Mouse (Mus musculus) spleen, postnatal 36 days (tissue): Measurements from ENCODE around the gene Atxn3.

Experiments
- DNase-seq, 2 experiments: peaks; one replicate each; pipeline ENCODE4 v3.0.0; 2022; ENCODE audit warnings: low spot score in 2 of 2, mixed read lengths in 1 of 2

Atxn3 gene

DNA sequence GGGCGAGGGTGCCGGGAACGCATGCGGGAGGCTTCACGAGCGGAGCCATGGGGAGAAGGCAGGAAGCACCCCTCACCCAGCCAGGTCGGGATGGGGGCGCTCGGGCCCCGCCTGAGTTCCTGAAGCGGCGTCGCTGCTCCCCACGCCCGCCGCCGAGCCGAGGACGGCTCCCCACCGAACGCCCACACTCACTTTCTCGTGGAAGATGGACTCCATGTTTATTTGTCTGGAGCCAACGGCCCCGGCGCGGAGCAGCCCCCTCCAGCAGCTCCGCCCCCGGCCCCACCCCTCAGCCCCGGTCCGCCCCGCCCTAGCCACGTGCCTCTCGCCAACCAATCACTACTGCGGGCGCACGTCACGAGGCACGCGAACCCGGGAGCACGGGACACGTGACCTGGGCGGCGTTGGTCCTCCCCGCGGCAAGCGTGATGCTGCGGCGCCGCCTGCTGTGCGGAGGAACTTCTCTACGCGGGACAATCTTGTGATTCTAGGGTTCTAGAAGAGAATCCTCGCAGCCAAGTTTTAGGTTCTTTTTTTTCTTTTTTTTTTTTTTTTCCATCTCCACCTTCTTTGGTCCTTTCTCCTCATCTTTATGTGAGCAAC, at the start of gene Atxn3:
Gene Atxn3 (minus strand): TSS at position 305 of the 603 bp plus-strand sequence.
- peak; percentile 96 to 97 for DNase-seq

DNA sequence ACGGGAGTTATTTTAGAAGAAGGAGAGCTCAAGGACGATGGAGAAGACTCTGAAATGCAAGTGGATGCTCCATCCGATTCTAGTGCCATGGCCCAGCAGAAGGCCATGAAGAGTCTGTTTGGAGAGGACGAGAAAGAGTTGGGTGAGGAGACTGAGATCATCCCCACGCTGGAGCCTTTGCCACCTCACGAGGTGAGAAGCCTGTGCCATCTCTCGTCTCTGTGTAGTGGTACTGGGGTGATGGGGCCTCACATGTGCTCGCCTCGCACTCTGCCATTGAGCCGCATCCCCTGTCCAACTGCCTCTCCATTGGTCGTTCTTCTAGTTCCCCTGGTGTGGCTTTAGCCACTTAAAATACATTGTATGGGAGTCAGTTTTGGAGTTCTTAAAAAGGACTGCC, 42.7 kb upstream of the Atxn3 start:
- DNase-seq = no peak

DNA sequence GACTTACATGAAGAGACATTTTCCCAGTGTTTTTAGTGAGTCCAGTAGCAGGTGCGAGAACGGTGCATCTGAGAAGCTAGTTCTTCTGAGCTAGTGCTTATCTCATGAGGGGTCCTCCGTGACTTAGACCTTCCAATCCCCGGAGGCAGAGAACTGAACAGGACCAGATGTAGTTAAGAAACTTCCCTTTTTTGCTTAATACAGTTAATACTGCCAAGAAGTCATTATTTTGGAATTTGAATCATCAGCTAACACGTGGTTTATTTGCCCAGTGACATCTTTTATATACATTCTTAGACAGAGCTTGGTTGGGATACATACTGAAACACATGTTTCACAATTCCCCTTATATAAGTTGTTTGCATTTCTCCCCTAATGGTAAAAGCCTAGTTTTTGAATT, 40.9 kb upstream of the Atxn3 start:
- no peak for DNase-seq

DNA sequence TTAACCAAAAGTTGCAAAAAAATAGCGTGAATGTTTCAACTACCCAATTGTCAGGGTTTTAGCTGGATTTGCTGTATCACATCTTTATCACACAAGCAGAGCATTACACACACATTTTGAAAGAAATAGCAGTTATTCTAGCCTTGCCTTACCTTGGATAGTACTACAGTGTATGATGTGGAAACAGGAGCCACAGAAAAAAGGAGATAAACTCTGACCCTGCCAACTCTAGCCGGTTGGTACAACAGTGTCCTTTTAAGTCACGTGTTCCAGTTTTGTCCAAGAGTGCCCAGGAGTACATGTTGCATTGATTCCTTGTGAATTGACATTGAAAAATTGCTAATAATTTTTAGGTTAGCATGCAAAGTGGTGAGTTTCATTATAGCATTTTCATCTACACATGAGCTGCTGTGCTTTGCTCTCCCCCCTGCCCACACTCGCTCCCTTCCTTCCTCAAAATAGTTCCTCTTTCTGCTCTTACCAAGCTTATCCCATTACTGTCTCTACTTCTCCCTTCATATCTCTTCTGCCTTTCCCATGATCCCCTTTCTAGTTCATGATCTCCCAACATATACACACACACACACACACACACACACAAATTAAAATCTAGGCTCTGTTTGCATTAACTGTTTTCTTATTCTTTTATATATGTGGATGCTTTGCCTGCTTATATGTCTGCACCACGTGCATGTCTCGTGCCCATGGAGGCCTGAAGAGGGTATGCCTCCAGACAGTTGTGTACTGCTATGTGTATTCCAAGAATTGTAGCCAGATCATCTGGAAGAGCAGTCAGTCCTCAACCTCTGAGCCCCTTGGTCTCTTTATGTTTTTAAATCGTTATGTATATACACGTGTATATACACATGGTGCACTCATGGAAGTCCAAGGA, 36.8 kb upstream of the Atxn3 start:
- DNase-seq = peak; percentile 43 to 53

DNA sequence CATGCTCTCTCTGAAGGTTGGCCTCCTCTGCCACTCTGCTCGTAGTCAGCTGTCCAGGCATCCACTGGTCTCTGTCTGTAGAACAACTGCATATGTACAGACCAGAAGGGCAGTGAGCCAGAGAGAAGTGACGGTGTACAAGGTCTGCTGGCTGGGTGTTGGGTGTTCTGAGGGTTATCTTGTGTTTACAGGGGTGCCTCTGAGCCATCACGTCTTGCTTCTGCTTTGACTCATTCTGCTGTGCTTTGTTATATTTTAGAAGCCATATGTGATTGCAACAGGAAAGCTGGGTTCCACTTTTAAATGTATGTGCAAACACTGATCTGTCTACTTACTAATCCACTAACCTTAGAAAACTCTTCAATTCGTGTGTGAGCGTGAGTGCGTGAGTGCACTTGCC, 29.6 kb upstream of the Atxn3 start:
- DNase-seq = no peak

DNA sequence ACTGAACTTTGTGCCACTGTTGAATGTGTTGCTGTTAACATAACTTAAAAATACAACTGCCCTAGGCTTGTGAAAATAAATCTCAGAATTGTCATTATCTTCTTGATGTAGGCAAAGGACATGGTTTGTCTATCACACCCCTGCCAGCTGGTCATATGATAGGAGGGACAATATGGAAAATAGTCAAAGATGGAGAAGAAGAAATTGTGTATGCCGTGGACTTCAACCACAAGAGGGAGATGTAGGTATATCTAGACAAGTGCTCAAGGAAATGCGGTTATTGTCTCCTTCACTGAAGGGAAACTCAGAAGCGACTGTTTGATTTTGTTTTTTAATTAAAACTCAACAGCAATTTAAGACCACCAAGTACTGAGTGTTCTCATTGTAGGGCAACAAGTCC, 27.1 kb upstream of the Atxn3 start:
- no peak for DNase-seq

DNA sequence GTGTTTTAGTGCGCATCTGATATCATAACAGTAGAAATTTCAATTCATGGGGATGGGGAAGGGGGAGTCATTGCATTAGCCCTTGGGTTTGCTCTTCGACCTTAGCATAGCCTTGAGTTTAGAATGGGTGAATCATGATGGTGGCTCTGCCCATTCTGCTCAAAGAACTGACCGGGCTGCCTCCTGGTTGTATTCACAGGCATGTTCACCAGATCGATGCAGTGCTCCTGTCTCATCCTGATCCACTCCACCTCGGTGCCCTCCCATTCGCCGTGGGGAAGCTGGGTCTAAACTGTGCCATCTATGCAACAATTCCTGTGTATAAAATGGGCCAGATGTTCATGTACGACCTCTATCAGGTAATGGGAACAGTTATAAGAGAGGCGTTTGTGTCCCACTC, 24.9 kb upstream of the Atxn3 start:
- DNase-seq = no peak

DNA sequence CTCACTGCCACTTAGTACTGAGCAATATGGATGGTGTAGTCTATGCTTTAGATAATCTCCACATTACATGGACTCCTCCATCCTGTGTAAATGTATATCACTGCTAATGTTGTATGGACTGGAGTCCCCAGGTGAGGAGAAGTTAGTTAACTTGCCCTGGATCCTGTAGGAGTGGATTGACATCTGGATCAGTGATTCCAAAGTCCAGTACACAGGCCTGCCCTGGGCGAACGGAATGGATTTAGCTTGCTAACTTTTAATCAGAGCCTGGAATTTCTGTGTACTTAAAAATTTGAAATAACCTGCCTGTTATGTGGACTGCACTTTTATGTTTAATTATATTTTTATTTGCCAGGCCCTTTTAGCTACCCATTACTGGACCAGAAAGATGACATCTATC, 23.5 kb upstream of the Atxn3 start:
- DNase-seq = no peak

DNA sequence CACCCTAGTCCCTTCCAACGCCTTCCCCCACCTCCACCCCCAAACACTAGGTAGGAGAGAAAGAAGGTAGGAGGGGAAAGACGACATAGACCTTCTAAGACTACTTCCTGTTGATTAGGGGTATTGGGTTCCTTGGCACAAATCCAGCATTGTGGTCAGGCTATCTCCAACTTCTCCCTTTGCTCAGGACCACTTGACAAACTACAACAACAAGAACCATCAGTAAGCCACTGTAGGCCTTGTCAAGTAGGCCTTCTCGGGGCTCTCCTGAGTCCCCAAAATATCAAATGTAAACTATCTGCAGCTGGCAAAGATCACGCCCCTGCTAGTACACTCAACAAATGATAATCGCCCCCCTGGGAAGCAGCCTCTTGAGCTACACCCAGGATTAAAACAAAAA, 22.2 kb upstream of the Atxn3 start:
- peak; percentile 44 to 61 for DNase-seq

DNA sequence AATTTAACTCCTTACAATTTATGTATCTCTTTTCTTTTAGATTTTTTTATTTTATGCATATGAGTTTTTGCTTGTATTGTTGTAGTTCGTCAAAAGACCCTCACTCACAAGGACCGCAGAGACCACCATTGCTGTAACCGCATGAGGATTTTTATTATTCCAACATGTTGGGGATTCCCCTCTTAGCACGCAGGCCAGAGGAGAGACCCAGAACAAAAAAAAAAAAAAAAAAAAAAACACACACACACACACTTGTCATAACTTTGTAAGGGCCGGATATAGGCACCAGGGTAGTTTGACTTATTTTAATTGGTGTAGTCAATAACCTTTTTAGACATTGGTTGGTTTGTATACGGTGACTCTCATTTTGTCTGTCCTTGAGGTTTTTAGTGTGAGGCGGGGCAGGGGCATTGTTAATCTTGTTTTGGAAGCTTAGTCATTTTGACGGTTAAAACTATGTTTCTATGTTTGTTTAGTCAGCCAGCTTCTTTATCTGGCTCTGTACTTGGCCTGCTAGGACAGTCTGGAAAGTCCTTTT, 21.2 kb upstream of the Atxn3 start:
- DNase-seq = no peak

DNA sequence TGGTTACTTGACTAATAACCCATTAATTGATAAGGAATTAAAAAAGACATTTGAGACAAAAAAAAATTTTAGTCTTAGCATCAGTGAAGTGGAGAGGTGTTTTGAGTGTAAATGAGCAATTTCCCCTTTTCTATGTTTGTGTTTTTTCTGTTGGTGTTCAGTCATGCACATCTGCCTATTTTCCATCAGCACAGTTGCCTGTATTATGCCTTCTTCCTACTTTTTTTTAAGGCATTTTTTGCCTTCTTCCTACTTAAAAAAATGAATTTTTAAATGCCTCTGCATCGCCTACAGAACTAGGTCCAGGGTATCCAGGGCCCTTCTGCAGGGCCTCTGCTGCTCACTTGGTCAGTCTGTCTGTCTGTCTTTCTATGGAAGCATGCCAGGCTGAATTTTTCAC, 20.5 kb upstream of the Atxn3 start:
- DNase-seq = peak; percentile 33 to 36

DNA sequence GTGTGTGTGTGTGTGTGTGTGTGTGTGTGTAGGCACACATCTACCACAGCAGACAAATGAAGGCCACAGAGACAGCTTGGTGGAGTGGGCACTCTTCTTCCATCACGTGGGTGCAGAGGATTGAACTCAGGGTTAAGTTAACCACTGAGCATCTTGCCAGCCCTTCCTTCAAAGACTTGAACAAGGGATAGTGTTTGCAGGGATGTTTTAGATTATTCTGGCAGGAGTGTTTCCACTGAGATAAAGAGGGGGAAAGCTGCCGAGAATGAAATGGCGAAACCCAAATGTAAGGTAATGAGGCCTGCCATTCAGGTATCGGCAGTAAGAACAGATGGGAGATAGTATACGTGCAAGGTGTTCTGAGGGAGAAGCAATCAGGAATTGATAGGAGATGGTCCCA, 20.1 kb upstream of the Atxn3 start:
- DNase-seq = no peak

DNA sequence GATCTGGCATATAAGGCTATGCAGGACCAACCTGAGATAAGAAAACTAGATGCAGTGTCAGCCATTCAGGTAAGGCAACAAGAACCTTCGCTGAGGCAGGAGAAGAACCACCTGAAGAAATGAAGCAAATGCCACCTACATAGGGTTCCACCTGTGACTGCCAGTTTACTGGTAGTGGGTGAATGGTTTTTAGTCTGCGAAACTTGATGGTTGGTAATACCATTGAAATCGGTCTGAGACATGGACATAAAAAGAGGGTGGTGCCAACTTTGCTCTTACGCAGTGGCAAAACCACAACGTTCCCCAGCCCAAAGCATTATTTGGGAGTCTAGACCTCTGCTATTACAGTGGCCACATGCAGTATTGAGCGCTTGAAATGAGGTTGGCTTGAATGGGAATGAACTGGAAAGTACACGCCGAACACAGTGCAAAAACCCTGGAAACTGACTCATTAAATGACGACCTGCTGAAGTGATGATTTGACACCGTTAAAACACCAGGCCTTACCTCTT, 19.4 kb upstream of the Atxn3 start:
- no peak for DNase-seq

DNA sequence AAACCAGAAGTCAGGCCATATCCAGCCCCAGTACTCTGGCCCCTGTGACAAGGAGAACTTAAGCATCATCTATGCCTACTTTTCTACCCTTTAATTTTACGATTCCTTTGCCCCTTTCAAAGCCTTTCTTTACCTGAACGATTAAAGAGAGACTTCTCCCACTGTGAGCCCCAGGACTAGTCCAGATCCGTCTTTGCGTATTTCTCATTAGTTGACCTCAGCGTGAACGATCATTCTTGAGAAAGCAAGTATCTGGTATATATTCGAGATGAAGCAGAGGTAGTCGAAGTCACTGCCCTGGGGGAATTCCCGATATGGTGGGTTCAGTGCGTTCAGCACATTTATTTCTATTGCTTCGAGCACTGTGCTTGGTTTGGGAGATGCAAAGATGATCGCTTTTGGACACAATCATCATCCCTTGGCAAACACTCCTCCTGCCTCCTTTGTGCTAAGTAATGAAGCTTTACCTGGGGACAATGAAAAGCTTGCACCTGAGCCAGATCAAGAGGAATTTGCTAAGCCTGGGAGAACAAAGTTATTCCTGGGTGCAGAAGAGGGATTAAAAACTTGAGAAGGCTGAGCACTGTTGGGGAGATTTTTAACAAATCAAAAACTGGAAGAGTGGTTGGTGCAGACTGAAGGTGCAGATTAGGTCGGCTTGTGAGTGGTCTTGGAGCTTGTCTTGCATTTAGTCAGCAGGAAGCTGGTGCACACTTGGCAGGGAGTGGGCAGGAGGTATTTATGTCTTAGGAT, 18.8 kb upstream of the Atxn3 start:
- DNase-seq = peak in 1 of 2 experiments; percentile 19

DNA sequence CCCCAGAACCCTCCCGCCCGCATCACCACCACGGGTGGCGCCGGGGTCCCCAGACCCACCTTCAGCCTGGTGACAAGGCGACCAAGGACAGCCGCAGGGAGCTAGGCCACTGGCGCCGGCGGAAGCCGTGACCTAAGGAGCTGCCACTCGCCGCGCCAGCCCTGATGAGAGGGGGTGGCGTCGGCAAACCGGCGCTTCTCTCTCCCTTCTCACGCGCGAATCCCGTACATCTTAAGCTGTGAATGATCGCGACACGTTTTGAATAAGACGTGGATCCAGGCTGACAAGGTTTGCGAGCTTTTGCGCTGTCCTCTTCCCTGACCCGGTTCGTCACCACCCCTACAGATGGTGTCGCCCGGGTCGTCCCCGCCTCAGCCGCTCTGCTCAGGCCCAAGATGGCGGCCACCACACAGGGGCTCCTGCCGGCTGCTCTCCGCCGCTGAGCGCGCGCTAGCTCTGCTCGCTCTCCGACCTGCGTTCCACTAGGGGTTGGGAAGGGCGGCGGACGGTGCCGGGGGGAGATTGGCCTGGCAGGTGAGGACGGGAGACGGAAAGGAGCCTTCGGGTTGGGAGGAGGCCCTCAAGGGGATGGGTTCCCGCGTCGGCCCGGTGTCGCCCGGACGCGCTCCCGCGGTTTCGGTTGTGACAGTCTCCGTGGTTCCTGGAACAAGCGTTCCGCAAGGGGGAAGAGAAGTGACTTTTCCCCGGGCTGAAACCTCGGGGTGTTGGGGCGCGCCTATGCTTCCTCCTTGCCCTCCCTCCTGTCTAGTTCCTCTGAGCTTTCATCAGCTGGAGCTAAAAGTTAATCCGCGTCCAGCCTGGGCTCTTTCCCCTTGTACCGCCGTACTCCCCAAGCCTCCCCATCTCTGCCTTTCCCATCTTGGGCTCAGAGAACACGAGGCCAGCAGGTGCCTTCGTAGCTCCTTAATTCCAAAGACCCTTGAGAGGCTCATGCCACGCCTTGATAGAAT, 17.8 kb upstream of the Atxn3 start, which contains the start of gene Cpsf2:
Gene Cpsf2 (plus strand): TSS at position 388 of the 971 bp plus-strand sequence.
- peak; percentile 76 to 78 for DNase-seq

DNA sequence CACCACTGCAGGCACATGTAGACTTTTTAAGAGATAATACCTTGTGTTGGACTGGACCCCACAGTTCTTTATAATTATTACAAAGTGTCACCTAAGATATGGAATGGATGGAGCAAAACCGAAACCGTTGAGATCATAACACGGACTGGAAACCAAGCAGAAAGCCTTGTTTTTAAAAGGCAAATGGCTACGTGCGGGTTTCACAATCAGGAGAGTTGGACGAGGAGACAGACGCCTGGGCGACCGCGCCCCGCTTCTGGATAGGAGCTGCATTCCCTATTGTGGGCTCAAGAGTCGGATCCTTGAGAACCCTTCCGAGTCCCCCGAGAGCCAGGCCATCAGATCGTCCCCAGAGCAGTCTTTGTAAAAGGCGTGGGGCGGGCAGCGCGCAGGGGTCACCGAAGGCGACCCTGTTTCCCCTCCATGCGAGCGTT, 17.1 kb upstream of the Atxn3 start:
- DNase-seq = no peak

DNA sequence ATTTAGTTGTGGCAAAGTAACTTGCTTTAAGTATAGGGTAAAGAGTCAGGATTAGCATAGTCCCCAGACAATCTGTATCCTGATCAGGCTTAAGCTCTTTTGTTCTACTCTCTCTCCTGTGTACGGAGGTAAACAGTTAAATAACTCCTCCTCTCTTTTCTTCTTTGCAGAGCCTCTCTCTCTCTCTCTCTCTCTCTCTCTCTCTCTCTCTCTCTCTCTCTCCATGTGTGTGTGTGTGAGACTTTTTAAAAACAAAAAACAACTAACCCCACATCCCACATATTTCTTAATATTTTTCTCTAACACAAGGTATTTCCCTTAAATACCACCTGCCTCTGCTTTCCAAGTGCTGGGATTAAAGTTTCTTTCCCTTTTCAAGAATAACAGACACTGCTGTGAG, 16.5 kb upstream of the Atxn3 start:
- no peak for DNase-seq

DNA sequence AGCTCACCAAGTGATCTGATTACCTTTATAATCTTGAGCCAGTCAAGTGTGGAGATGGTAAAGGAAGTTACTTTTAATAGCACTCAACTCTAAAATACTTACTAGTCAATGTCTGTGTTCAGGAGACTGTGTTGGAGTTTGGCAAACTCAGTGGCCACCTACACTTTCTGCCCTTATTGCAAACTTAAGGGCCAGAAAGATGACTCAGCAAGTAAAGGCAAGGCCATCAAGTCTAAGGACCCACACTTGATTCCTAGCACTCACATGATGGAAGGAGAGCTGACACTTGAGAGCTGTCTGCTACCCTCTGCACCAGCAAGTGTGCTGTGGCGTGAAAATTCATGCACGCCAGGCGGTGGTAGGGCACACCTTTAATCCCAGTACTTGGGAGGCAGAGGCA, 14.2 kb upstream of the Atxn3 start:
- DNase-seq = no peak

DNA sequence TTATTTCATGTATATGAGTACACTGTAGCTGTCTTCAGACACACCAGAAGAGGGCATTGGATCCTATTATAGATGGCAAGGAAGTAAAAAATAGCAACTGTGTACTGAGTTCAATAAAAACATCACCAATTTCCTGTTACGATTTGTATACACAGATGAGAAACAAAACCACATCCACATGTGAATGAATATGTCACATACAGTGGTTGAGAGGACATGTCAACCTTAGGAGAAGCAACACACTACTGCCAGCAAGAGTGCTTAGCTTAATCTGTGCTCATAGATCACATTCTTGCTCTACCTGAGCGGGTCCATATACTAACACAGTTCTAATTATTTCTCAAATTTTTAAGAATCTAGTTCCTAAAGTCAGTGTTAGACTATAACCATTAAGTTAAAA, 13.3 kb upstream of the Atxn3 start:
- DNase-seq = no peak

DNA sequence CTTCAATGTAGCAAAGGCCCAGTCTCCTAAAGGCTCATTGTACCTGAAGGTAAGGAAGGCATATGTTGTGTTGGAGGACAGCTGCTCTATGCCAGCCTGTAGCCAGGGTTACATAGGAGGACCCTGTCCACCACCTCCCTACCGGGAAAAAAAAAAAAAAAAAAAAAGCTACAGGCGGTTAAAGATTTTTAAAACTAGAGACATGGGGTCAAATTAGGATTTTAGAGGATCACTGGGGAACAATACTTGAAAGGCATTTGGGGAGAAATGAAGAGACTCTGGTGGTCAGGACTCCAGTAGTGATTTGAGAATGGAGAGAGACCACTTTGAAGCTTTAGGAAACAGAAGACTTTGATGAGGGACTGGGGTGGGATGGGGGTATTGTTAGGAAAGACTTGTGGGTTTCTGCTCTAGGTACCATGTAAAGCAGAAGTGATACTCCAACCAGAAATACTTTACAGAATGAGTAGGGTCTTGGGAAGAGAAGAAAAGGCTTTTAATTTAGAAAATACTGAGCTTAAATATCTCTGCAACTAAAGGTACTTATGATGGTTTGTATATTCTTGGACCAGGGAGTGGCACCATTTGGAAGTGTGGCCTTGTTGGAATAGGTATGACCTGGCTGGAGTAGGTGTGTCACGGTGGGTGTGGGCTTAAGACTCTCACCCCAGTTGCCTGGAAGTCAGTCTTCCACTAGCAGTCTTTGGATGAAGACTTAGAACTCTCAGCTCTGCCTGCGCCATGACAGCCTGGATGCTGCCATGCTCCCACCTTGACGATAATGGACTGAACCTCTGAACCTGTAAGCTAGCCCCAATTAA, 1.1 kb upstream of the Atxn3 start:
- DNase-seq = peak; percentile 5 to 30
